Mouse (Mus musculus): ENCODE measurements around the gene Arhgap24. TPM values are rescaled to one million over a fixed set of nuclear protein-coding genes. Genes with fewer than 3 reads are reported as not detected.

The Arhgap24 gene
- total RNA-seq, 2 experiments from 2014 or later: 0.42 to 0.53 TPM

DNA sequence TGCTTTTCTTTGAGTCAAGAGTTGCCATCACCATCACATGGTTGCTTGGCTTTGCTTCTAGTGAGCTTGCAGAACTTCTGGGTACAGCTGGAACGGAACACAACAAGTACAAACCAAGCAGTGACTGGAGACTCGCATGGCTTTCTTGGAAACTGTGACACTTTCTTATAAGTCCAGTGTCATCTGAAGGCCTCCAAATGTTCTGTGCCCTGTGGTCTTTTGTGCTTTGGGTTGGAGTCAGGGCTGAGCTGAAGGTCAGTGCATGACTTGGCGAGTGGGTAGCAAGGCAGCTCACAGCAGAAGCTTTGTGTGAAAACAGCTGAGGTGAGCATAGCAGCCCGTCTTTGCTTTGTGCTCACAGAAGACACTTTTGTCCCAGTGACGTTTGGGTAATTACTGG is 87.6 kb downstream of the Arhgap24 start:
- ATAC-seq (replicated peaks; ENCODE audit: low FRiP score, poor library complexity, severe bottlenecking): no peak

DNA sequence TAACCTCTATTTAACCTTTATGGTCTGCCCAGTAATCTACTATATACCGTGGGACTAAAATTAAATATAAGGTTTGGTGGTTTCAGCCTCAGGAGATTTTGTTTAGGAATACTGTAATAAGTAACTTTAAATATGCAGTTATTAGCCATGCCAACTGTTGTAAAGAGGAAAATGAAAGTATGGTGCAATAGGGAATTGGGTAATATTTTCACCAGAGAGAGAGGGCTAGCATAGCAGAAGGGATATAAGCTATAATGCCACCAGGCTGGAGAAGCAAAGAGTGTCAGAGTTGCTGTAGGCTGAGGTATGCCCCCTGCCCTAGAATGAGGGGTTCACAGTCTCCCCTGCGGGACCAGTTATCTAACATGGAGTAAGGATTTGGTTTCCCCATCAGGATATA is 90.3 kb downstream of the Arhgap24 start:
- no peak for ATAC-seq (replicated peaks; ENCODE audit: low FRiP score, poor library complexity, severe bottlenecking)

DNA sequence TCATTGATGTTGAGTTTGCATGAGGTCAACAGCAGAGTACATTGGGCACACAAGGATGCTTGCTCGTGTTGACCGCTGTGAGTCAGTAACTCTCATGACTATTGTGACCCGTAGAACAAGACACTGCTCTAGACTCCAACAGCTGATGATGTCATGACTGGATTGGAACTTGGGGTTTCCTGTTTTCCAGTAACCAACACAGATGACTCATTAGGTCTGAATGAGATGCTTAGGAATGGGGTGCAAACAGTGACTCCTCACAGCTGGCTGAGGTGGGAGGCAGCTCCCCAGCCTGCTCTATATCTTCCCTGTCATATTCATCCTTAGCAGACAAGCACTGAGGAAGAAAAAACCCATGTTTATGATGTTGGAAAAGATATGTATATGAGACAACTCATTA is 95.6 kb downstream of the Arhgap24 start:
- ATAC-seq (replicated peaks; ENCODE audit: low FRiP score, poor library complexity, severe bottlenecking): no peak

DNA sequence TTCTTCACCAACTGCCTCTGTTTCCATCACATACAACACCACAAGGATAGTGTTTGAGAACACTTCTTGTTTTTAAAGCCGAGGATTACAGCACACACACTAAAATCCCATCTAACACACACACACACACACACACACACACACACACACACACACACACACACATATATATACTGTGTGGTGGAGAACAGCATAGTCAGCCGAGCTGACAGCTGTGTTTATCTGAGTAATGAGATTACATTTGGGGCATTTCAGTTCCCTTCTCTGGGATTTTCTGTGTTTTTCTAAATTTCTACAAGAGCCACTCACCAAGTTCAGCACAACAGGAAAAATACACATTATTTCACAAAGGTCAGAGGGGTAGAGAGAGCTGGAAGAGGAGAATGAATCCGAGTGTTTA is 96.5 kb downstream of the Arhgap24 start:
- ATAC-seq (replicated peaks; ENCODE audit: low FRiP score, poor library complexity, severe bottlenecking): no peak

DNA sequence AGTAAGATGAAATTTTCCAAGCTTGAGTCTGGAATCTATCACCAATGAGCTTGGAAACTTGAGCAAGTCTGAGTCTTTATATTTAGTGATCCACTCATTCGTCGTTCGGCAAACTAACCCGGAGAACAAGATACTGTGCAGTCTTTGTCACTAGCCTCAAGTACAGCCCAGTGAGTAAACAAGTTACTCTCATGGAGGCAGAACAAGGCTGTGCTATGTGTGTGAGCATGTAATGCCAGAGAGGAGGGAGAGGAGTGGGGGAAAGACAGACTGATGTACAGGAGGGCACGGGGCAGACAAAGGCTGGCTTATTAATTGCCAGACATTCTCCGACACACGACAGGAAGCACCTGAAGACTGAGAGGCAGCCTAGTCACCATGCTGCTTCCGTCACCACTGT is 97.2 kb downstream of the Arhgap24 start:
- ATAC-seq (replicated peaks; ENCODE audit: low FRiP score, poor library complexity, severe bottlenecking): no peak

DNA sequence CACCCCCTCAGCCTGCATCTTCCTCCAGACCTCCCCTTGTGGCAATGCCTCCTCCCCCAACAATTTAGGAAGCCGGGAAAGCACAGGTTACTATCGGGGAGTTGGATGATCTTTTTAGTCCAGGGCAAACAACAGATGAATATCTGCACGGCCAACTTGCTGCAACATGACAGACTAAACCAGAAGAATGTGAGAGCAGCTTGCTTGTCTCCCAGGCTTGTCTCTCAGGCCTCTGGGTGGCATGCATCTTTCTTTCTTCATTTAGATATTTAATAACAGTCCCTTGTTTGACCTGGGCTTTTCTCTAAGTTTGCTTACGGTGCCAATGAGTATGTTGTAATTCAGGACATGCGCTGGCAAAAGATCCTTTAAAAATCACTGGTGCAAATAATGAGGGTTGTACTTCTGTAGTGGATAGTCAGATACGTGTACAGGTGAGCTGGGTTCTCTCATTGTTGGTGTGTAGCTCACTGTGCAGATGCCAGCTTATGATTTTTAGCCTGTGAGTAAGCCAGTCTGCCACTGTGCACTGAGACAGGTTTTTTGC is 101.7 kb downstream of the Arhgap24 start:
- no peak for ATAC-seq (replicated peaks; ENCODE audit: low FRiP score, poor library complexity, severe bottlenecking)

DNA sequence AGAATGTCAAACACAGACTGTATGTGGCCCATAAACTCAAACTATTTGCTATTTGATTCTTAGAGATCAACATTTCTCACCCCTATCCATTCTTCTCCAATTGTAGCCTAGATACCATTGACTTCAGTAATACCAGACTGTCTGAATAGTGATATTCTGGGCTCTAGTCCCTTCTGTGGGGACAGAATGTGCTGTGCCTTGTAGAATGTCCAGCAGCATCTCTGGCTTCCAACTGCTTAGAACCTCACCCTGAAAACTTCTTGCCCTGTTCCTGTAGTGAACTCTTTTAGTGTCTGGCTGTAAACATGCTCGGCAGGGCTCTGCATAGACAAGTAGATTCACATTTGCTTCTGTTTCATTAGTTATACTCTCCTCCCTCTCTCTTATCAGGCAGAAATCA is 110.2 kb downstream of the Arhgap24 start:
- no peak for ATAC-seq (replicated peaks; ENCODE audit: low FRiP score, poor library complexity, severe bottlenecking)

DNA sequence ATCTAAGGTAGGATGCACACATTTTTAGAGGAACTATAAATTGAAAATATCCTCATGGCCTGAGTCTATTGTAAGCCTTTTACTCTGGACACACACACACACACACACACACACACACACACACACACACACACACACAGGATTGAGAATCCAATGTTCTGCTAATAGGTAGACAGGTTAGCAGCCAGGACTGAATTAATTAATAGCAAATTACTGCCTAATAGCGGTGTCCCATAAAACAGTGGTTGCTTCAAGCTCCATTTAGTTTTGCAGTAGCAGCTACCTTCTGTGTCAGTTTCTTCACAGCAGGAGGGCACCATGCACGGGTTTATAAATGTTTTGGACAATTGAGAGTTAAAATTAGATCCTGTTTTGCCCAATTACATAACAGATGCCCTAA is 111.9 kb downstream of the Arhgap24 start:
- no peak for ATAC-seq (replicated peaks; ENCODE audit: low FRiP score, poor library complexity, severe bottlenecking)

DNA sequence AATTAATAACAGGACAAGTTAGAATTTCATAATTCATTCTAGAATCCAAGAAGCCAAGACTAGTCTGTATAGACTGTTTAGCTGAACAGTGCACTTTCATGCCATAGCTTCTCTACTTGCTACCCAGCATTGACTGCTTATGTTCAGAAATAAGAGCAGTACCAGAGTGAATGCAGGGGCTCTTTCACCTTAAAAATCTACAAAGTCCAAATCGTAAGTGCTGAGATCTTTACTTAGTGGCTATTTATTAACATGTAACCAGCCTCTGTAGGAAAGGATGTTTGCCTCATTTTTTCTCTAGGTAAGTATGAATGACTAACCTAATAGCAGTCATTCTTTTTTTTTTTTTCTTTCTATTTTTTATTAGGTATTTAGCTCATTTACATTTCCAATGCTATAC is 117.9 kb downstream of the Arhgap24 start:
- no peak for ATAC-seq (replicated peaks; ENCODE audit: low FRiP score, poor library complexity, severe bottlenecking)

DNA sequence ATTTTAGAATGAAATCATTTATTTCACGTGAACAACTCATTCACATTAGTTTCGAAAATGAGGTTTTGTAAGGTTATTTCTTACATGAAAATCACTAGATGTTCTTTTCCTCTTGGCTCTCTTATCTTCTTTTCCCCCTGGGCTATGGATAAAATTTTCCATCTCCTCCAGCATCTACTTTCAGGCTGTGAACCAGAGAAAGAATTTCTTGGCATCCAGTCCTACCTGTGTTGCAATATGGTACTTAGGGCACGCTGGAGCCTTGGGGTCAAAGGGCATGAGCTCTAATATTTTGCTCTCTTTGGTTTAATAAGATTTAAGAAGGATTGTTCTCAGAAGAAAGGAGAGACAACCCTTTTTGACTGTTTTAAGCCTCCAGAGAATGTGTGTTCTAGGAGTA is 132.4 kb downstream of the Arhgap24 start:
- ATAC-seq (replicated peaks; ENCODE audit: low FRiP score, poor library complexity, severe bottlenecking): no peak

DNA sequence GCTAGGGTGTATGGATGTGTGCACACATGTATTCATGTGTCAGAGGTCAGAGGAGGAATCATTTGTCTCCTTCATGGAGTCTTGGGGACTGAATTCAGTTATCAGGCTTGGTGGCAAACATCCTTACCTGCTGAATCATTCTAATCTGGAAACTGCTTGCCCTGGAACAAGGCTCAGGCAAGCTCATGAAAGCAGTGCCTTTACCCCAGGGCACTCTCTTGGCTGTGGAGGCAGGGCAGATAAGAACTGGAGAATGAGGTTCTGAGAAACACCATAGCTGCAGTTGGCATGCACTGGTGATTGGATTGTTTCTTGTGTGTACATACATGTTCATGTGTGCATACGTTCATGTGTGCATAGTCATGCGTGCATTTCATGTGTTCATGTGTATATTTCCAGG is 132.9 kb downstream of the Arhgap24 start:
- no peak for ATAC-seq (replicated peaks; ENCODE audit: low FRiP score, poor library complexity, severe bottlenecking)

DNA sequence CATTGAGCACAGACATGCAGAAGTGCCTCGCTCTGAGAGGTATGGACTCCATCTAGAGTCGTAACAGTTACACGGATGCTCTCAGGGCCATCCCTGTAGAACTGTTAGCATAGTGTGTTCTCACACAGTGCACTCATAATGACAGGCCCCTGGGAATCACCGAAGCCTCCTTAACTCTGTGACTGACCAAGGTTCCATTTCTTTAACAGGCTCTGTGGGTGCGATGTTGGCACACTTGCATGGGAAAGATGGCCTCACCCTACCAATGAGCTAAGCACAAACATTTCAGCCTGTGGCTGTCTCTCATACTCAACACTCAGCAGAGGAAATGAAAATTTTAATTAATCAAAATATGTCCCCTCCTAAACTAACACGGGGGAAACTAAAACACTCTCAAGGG is 134.1 kb downstream of the Arhgap24 start:
- no peak for ATAC-seq (replicated peaks; ENCODE audit: low FRiP score, poor library complexity, severe bottlenecking)

DNA sequence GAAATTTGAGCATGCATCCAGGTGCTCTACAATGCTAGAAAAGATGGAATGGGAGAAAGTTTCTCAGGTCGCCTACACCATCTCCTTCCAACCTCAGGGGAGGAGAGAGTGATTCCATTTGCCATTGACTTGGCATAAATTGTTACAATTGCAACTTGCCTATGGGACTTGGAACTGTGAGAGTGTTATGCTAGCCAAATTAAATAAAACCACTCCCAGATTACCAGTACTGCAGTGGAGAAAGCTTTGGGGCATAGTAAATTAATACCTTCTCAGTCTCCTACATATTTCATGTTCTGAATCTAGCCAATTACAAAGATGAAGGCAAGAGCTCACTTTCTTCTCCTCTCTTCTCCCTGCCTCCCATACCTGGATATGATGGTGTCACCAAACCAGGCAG is 139.8 kb downstream of the Arhgap24 start:
- ATAC-seq (replicated peaks; ENCODE audit: low FRiP score, poor library complexity, severe bottlenecking): no peak

DNA sequence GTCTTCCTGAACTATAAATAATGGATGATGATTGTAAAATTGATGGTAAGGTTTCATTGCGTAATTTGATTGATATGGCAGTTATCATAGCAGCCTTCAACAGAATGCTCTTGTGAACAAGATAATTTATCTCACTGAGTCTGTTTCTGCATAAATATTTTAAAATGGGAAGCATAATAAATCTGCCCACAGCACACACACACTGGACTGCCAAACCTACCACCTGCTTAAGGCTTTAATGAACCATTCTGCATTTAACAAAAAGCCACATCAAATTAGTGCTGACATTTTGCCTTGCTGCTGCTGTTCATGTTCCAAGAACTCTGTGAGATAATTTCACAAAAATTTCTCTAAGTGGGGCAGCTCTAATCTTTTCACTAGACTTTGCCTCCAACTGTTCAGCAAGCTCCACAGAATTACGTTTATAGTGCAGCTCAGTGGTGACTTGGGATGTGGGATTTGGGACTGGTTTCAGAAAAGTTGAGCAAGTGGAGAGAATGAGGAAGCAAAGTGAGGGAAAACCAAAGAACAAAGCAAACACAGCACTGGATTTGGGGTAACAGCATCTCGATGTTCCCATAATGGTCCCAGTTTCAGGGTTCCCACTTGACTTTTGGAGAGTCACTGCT is 142.7 kb downstream of the Arhgap24 start:
- no peak for ATAC-seq (replicated peaks; ENCODE audit: low FRiP score, poor library complexity, severe bottlenecking)

DNA sequence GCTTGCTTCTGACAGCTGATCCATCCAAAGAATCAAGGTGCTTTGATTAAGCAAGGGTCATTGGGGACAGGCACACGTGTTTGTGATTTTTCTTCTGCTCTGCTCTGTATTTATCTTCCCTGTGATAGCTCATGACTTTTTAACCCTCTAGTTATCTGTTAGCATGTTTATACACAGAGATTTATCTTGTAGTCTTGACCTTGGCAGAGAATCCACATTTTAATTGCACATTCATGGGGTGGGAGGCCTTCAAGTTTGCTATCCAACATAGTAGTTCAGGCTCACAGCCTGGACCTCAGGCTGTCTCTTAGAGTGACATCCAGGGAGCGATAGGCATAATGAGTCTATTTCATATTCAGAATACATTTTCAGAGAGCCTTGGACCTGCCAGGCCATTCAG is 145.5 kb downstream of the Arhgap24 start:
- no peak for ATAC-seq (replicated peaks; ENCODE audit: low FRiP score, poor library complexity, severe bottlenecking)

DNA sequence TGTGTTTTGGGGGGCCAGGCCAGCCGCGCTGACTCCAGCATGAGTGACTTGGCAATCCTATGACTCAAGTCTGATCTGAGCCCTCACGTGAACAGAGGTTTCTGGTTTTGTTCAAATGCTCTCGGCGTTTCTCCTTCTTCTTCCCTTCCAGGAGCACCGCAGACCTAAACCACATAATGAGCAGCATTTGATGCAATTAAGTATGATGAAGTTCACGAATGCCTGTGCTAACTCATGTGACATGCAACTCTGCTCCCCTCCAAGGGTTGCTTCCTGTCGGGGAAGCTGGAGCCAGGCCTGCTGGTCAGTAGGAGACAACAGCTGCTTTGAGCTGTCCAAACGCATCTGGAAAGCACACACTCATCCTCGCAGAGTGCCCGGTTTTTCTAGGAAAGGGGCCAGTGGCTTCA is 148.2 kb downstream of the Arhgap24 start:
- no peak for ATAC-seq (replicated peaks; ENCODE audit: low FRiP score, poor library complexity, severe bottlenecking)

DNA sequence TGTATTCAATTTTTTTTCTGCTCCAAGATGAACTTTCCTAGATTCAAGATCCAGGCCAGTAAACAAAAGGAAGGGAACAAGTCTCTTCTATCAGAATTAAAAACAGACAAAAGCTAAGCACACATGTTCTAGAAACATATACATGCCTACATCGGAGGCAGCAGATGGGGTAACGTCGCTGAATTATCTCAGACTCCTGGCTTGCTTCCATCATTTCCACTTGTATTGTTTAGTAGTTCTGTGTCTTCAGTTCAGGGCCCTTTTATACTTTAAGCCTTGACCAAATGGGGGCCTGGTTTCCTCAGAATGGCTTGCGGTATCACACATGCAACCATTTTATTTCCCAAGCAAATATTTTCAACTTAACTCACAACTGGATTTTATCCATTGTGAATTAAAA is 154.4 kb downstream of the Arhgap24 start:
- ATAC-seq (replicated peaks; ENCODE audit: low FRiP score, poor library complexity, severe bottlenecking): no peak

DNA sequence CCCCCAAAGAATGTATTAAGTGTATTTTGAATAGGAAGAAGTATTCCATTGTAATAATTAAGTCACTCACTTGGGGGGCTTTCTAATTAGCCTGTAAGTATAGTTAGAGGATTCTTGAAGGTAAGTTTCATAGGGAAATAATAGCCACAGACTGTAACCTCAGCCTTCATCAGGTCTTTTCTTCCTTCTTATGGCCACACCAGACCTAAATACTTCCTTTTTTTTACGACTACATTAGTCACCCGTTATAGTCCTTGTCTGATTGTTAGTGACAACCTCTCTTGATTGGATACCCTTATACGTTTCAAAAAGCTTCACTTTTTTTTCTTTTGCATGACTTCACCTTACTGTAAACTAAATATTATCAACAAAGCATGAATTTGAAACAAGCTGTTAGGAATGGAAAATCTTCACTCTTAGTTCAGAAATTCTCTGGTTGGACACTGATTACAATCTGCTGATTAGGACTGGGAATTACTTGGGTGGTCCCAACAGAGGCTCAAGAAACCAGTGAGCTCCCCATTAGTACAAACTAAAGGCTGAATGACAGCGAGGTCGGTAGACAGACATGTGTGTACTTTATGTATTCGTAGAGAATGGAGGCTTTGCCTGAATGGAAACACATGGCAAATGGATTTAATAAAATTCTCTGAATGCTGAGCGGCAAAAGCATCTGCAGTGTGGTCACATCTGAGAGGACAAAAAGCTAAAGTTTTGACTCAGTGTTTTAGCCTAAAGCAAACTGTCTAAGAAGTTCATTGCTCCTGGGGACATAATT is 158.8 kb downstream of the Arhgap24 start:
- ATAC-seq (replicated peaks; ENCODE audit: low FRiP score, poor library complexity, severe bottlenecking): no peak

DNA sequence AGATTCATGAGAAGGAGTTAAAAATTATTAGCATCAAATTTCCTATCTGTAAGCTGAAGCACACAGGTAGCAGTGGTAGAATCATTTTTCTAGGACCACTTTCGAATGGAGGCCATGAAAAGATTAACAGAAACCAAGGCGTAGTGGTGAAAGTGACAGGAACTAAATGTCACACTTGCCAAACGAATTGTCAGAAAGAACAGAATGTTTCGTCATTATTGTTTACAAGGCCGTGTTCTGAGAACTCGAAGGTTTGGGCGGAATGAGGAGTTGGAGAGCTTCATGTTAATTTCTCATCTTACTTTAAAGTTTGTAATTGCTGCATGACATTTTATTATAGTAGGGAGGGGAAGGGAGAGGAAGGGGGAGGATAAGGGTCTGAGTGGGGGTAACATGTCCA is 162.2 kb downstream of the Arhgap24 start:
- ATAC-seq (replicated peaks; ENCODE audit: low FRiP score, poor library complexity, severe bottlenecking): no peak

DNA sequence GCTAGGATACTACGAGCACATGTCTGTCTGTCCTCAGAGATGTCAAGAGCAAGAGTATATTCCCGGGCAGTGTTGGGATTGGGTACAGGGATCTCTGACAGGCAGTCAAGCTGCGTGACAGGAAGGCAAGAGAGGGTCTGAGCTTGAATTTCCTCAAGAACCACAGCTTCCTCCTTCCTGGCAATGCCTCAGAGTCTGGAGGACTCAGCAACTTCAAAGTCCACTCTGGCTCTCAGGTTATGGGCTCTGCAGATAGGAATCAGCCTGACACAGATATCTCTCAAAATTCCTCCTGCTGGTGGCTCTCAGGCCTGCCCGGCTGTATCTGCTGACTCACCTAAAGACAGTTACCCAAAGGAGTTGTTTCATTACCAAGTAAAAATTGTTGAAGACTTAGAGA is 162.6 kb downstream of the Arhgap24 start:
- ATAC-seq (replicated peaks; ENCODE audit: low FRiP score, poor library complexity, severe bottlenecking): no peak

DNA sequence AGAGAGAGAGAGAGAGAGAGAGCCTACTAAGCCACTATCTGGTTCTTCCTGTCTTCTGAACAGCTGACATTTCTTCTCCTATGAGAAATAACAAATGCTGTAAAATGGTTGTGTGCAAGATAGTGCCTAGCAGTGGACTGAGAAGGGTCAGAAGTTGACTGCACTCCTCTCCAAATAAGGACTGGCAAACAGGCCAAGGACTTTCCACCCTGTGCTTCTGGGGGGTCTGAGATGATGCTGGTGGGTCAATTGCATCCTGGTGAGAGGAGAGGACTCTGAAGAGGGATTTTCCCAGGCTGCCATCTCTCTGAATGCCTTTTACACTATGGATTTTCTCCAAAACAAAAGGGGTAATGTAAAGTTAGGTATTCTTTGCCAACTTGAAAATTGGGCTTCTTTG is 177.9 kb downstream of the Arhgap24 start:
- ATAC-seq (replicated peaks; ENCODE audit: low FRiP score, poor library complexity, severe bottlenecking): no peak

Data from erythroid progenitor cell, adult 5-6 weeks (primary cell).